Mouse (Mus musculus): Measurements from ENCODE around the gene Csgalnact2.

Csgalnact2 gene

GRCm38 (mm10) chr6:118138731-118139709 lies at the start of gene Csgalnact2:
TSS of gene Csgalnact2 (minus strand) at chr6:118139140.
- in situ Hi-C loops (cut with MboI, MseI) = no loop called here

- in situ Hi-C loops (cut with MboI, MseI) = loop anchor here (10.0 kb wide), 1 partner anchor 1266 kb away; no protein-coding TSS in a partner anchor
Measured at GRCm38 (mm10) chr6:118188599-118188998, 49.7 kb upstream of the Csgalnact2 start.

- in situ Hi-C loops (cut with MboI, MseI) = loop anchor here (10.0 kb wide), 1 partner anchor 1268 kb away; no protein-coding TSS in a partner anchor
Measured at GRCm38 (mm10) chr6:118187285-118187641, 48.3 kb upstream of the Csgalnact2 start.

- in situ Hi-C loops (cut with MboI, MseI) = loop anchor here (10.0 kb wide), 1 partner anchor 1268 kb away; no protein-coding TSS in a partner anchor
Measured at GRCm38 (mm10) chr6:118186620-118187284, 47.8 kb upstream of the Csgalnact2 start.

- in situ Hi-C loops (cut with MboI, MseI) = loop anchor here (10.0 kb wide), 1 partner anchor 1271 kb away; no protein-coding TSS in a partner anchor
Measured at GRCm38 (mm10) chr6:118184126-118184525, 45.2 kb upstream of the Csgalnact2 start.

- in situ Hi-C loops (cut with MboI, MseI) = loop anchor here (10.0 kb wide), 1 partner anchor 1275 kb away; no protein-coding TSS in a partner anchor
Measured at GRCm38 (mm10) chr6:118180085-118180423, 41.1 kb upstream of the Csgalnact2 start.

- in situ Hi-C loops (cut with MboI, MseI) = loop anchor here (5.0 to 10.0 kb wide), 2 partner anchors 203 to 1275 kb away; no protein-coding TSS in a partner anchor
Measured at GRCm38 (mm10) chr6:118179316-118180084, 40.6 kb upstream of the Csgalnact2 start.

- in situ Hi-C loops (cut with MboI, MseI) = no loop called here
Measured at GRCm38 (mm10) chr6:118173975-118174328, 35.0 kb upstream of the Csgalnact2 start.

- in situ Hi-C loops (cut with MboI, MseI) = no loop called here
Measured at GRCm38 (mm10) chr6:118173251-118173974, 34.5 kb upstream of the Csgalnact2 start.

GRCm38 (mm10) chr6:118171386-118171785 lies 32.4 kb upstream of the Csgalnact2 start:
- in situ Hi-C loops (cut with MboI, MseI) = no loop called here

- in situ Hi-C loops (cut with MboI, MseI) = no loop called here
Measured at GRCm38 (mm10) chr6:118168106-118168505, 29.2 kb upstream of the Csgalnact2 start.

- in situ Hi-C loops (cut with MboI, MseI) = no loop called here
Measured at GRCm38 (mm10) chr6:118167013-118167412, 28.1 kb upstream of the Csgalnact2 start.

GRCm38 (mm10) chr6:118165516-118165915 lies 26.6 kb upstream of the Csgalnact2 start:
- in situ Hi-C loops (cut with MboI, MseI) = no loop called here

GRCm38 (mm10) chr6:118164691-118165090 lies 25.8 kb upstream of the Csgalnact2 start:
- in situ Hi-C loops (cut with MboI, MseI) = no loop called here

- in situ Hi-C loops (cut with MboI, MseI) = no loop called here
Measured at GRCm38 (mm10) chr6:118163086-118163485, 24.1 kb upstream of the Csgalnact2 start.

GRCm38 (mm10) chr6:118162457-118163082 lies 23.6 kb upstream of the Csgalnact2 start:
- in situ Hi-C loops (cut with MboI, MseI) = no loop called here

- in situ Hi-C loops (cut with MboI, MseI) = no loop called here
Measured at GRCm38 (mm10) chr6:118153091-118153490, 14.2 kb upstream of the Csgalnact2 start.

- in situ Hi-C loops (cut with MboI, MseI) = no loop called here
Measured at GRCm38 (mm10) chr6:118150988-118151387, 12.0 kb upstream of the Csgalnact2 start.

- in situ Hi-C loops (cut with MboI, MseI) = no loop called here
Measured at GRCm38 (mm10) chr6:118150538-118150937, 11.6 kb upstream of the Csgalnact2 start.

GRCm38 (mm10) chr6:118150128-118150527 lies 11.2 kb upstream of the Csgalnact2 start:
- in situ Hi-C loops (cut with MboI, MseI) = no loop called here
